Mouse (Mus musculus) embryonic facial prominence, embryonic 13.5 days (tissue): ENCODE measurements around the gene Polg2. TPM values are rescaled to one million over a fixed set of nuclear protein-coding genes. Genes with fewer than 3 reads are reported as not detected.
"Not testable (repeated sequence)": the region's sequence is repeated elsewhere in the genome, so short reads cannot be mapped to it uniquely, and the experiment has no call there.

Experiments used
- ATAC-seq: fragments of 200-750 bp; cut with Nextera tagmentation; 2 replicates; pipeline ENCODE4 v1.8.0; 2017; ENCODE audit warnings: low read depth; ENCODE audit not compliant: insufficient number of reproducible peaks, insufficient read depth, low FRiP score, low TSS enrichment
- H3K27ac ChIP-seq: fragments of 300-500 bp; sonication (generic); 2 replicates; pipeline ENCODE4 v1.5.1; 2015; ENCODE audit warnings: moderate library complexity, mild to moderate bottlenecking, inconsistent platforms
- H3K27me3 ChIP-seq: fragments of 300-500 bp; sonication (generic); 2 replicates; pipeline ENCODE4 v1.6.1; 2015; ENCODE audit warnings: mild to moderate bottlenecking, inconsistent platforms
- H3K36me3 ChIP-seq: fragments of 300-500 bp; sonication (generic); 2 replicates; pipeline ENCODE4 v1.6.1; 2015; ENCODE audit warnings: mild to moderate bottlenecking, inconsistent platforms
- H3K4me1 ChIP-seq: fragments of 300-500 bp; sonication (generic); 2 replicates; pipeline ENCODE4 v1.6.1; 2015; ENCODE audit warnings: inconsistent platforms
- H3K4me2 ChIP-seq: fragments of 300-500 bp; sonication (generic); 2 replicates; pipeline ENCODE4 v1.6.1; 2015; ENCODE audit warnings: moderate library complexity, mild to moderate bottlenecking, inconsistent platforms
- H3K4me3 ChIP-seq: fragments of 300-500 bp; sonication (generic); 2 replicates; pipeline ENCODE4 v1.5.1; 2015; ENCODE audit warnings: mild to moderate bottlenecking, inconsistent platforms
- H3K9ac ChIP-seq: fragments of 300-500 bp; sonication (generic); 2 replicates; pipeline ENCODE4 v1.6.1; 2015; ENCODE audit warnings: mild to moderate bottlenecking, inconsistent platforms
- H3K9me3 ChIP-seq: fragments of 300-500 bp; sonication (generic); 2 replicates; pipeline ENCODE4 v1.6.1; 2016; ENCODE audit warnings: inconsistent platforms
- WGBS: fragments of 180-500 bp; shearing (Covaris S2); methylation state at CpG from one replicate; pipeline ENCODE4 v1.1.7; 2015; ENCODE audit warnings: mixed read lengths; 5-methylcytosine and 5-hydroxymethylcytosine counted together
- polyA plus RNA-seq: library from polyadenylated mRNA; unstranded; fragments of >200 nt; fragmentation: Nextera tagmentation; extraction: Ambion mirVana; gene quantifications from 2 replicates; pipeline ENCODE4 v1.2.1, GENCODE M21; 2015

Gene Polg2
- polyA plus RNA-seq, 1 experiment from 2014 or later, result 14.1 TPM

- Histone ChIP-seq H3K27ac (no peak overlapping the region), H3K9me3 (no peaks in the 10 kb centered on the region), H3K4me2 (no peak overlapping the region), H3K4me1 (peaks cover 10% of the 10 kb centered on the region), H3K27me3 (no peaks in the 10 kb centered on the region), H3K4me3 (no peak overlapping the region), H3K9ac (no peak overlapping the region), H3K36me3 (no peaks in the 10 kb centered on the region)
- no peak for ATAC-seq
- 92% methylated on average over 2 of the region's 2 CpGs for WGBS
These were observed 40.2 kb downstream of the Polg2 start for GRCm38 (mm10) chr11:106739116-106739515.

GRCm38 (mm10) chr11:106737178-106737621, 42.1 kb downstream of the Polg2 start:
- Histone ChIP-seq H3K4me1 (peaks cover 10% of the 10 kb centered on the region), H3K27ac (0 out of 2 replicates have a peak overlapping the region, but pooled peaks have one; percentile 2), H3K4me3 (no peak overlapping the region), H3K9ac (0 out of 2 replicates have a peak overlapping the region, but pooled peaks have one; percentile 40), H3K9me3 (no peaks in the 10 kb centered on the region), H3K4me2 (no peak overlapping the region), H3K27me3 (no peaks in the 10 kb centered on the region), H3K36me3 (no peaks in the 10 kb centered on the region)
- WGBS, result 23% methylated on average over 12 of the region's 12 CpGs
- ATAC-seq, result no peak

GRCm38 (mm10) chr11:106736614-106737013, 42.7 kb downstream of the Polg2 start:
- H3K4me1 ChIP-seq, result peaks cover 10% of the 10 kb centered on the region
- no peak overlapping the region for H3K4me2 ChIP-seq
- 68% methylated on average over 3 of the region's 3 CpGs for WGBS
- no peaks in the 10 kb centered on the region for H3K9me3 ChIP-seq
- H3K36me3 ChIP-seq, result no peaks in the 10 kb centered on the region
- H3K4me3 ChIP-seq, result no peak overlapping the region
- peak overlapping the region; percentile 53; the same call in 1 of the 2 replicates for H3K27ac ChIP-seq
- H3K27me3 ChIP-seq, result no peaks in the 10 kb centered on the region
- no peak overlapping the region for H3K9ac ChIP-seq
- no peak for ATAC-seq

- ATAC-seq, result no peak
- whole genome bisulfite sequencing, result 81% methylated on average over 4 of the region's 4 CpGs
- Histone ChIP-seq H3K36me3 (no peaks in the 10 kb centered on the region), H3K4me1 (peaks cover 11% of the 10 kb centered on the region; the same call in 1 of the 2 replicates), H3K27me3 (no peaks in the 10 kb centered on the region), H3K9me3 (0 out of 2 replicates have a peak, but pooled peaks cover 6% of the 10 kb centered on the region), H3K9ac (no peak overlapping the region), H3K4me2 (no peak overlapping the region), H3K27ac (no peak overlapping the region), H3K4me3 (no peak overlapping the region)
These were observed 48.6 kb downstream of the Polg2 start for GRCm38 (mm10) chr11:106730714-106731113.

GRCm38 (mm10) chr11:106729656-106730055, 49.7 kb downstream of the Polg2 start:
- Histone ChIP-seq H3K27ac (no peak overlapping the region), H3K4me1 (peaks cover 11% of the 10 kb centered on the region; the same call in 1 of the 2 replicates), H3K9ac (no peak overlapping the region), H3K36me3 (no peaks in the 10 kb centered on the region), H3K27me3 (no peaks in the 10 kb centered on the region), H3K9me3 (0 out of 2 replicates have a peak, but pooled peaks cover 6% of the 10 kb centered on the region), H3K4me2 (no peak overlapping the region), H3K4me3 (no peak overlapping the region)
- WGBS, result 96% methylated on average over 1 of the region's 1 CpGs
- ATAC-seq, result no peak

- peaks cover 11% of the 10 kb centered on the region; the same call in 1 of the 2 replicates for H3K4me1 ChIP-seq
- H3K27me3 ChIP-seq, result no peaks in the 10 kb centered on the region
- no peak overlapping the region for H3K27ac ChIP-seq
- no peak overlapping the region for H3K9ac ChIP-seq
- no peak for ATAC-seq
- 65% methylated on average over 10 of the region's 10 CpGs for WGBS
- H3K9me3 ChIP-seq, result 0 out of 2 replicates have a peak, but pooled peaks cover 6% of the 10 kb centered on the region
- no peaks in the 10 kb centered on the region for H3K36me3 ChIP-seq
- H3K4me3 ChIP-seq, result no peak overlapping the region
- no peak overlapping the region for H3K4me2 ChIP-seq
These were observed 50.7 kb downstream of the Polg2 start for GRCm38 (mm10) chr11:106728402-106729366.

GRCm38 (mm10) chr11:106727967-106728366, 51.4 kb downstream of the Polg2 start:
- Histone ChIP-seq H3K4me2 (no peak overlapping the region), H3K9me3 (0 out of 2 replicates have a peak, but pooled peaks cover 6% of the 10 kb centered on the region), H3K4me3 (no peak overlapping the region), H3K36me3 (no peaks in the 10 kb centered on the region), H3K4me1 (peaks cover 13% of the 10 kb centered on the region; the same call in 1 of the 2 replicates), H3K27ac (no peak overlapping the region), H3K27me3 (no peaks in the 10 kb centered on the region), H3K9ac (no peak overlapping the region)
- WGBS, result 24% methylated on average over 5 of the region's 5 CpGs
- ATAC-seq, result no peak

- H3K4me3 ChIP-seq, H3K27me3 ChIP-seq, H3K9ac ChIP-seq, H3K36me3 ChIP-seq, H3K9me3 ChIP-seq, H3K27ac ChIP-seq, H3K4me2 ChIP-seq, ATAC-seq: not testable (repeated sequence)
- peaks cover 16% of the 10 kb centered on the region for H3K4me1 ChIP-seq
- 93% methylated on average over 9 of the region's 9 CpGs for WGBS
These were observed 54.5 kb downstream of the Polg2 start for GRCm38 (mm10) chr11:106724916-106725235.

GRCm38 (mm10) chr11:106724176-106724915, 55.0 kb downstream of the Polg2 start:
- Histone ChIP-seq H3K4me1 (peaks cover 16% of the 10 kb centered on the region), H3K9me3 (no peaks in the 10 kb centered on the region), H3K36me3 (no peaks in the 10 kb centered on the region), H3K9ac (no peak overlapping the region), H3K27ac (no peak overlapping the region), H3K4me3 (no peak overlapping the region), H3K27me3 (no peaks in the 10 kb centered on the region), H3K4me2 (no peak overlapping the region)
- ATAC-seq, result no peak
- WGBS, result 85% methylated on average over 10 of the region's 10 CpGs

GRCm38 (mm10) chr11:106723611-106724125, 55.7 kb downstream of the Polg2 start:
- WGBS, result 79% methylated on average over 15 of the region's 15 CpGs
- no peak overlapping the region for H3K27ac ChIP-seq
- peaks cover 16% of the 10 kb centered on the region for H3K4me1 ChIP-seq
- H3K4me2 ChIP-seq, result no peak overlapping the region
- H3K9me3 ChIP-seq, result no peaks in the 10 kb centered on the region
- H3K36me3 ChIP-seq, result no peaks in the 10 kb centered on the region
- ATAC-seq, result no peak
- no peak overlapping the region for H3K4me3 ChIP-seq
- no peaks in the 10 kb centered on the region for H3K27me3 ChIP-seq
- no peak overlapping the region for H3K9ac ChIP-seq

- Histone ChIP-seq H3K9ac (no peak overlapping the region), H3K36me3 (no peaks in the 10 kb centered on the region), H3K4me3 (no peak overlapping the region), H3K4me2 (no peak overlapping the region), H3K4me1 (peaks cover 9% of the 10 kb centered on the region), H3K27me3 (no peaks in the 10 kb centered on the region), H3K27ac (no peak overlapping the region), H3K9me3 (no peaks in the 10 kb centered on the region)
- ATAC-seq, result no peak
- 21% methylated on average over 7 of the region's 7 CpGs for WGBS
These were observed 56.4 kb downstream of the Polg2 start for GRCm38 (mm10) chr11:106722831-106723361.
